Mouse (Mus musculus): ENCODE data around the gene Ankfn1. TPM values are rescaled to one million over a fixed set of nuclear protein-coding genes. Genes with fewer than 3 reads are reported as not detected.

Gene Ankfn1
- polyA plus RNA-seq, 1 experiment from 2014 or later, result 0.05 TPM

DNA sequence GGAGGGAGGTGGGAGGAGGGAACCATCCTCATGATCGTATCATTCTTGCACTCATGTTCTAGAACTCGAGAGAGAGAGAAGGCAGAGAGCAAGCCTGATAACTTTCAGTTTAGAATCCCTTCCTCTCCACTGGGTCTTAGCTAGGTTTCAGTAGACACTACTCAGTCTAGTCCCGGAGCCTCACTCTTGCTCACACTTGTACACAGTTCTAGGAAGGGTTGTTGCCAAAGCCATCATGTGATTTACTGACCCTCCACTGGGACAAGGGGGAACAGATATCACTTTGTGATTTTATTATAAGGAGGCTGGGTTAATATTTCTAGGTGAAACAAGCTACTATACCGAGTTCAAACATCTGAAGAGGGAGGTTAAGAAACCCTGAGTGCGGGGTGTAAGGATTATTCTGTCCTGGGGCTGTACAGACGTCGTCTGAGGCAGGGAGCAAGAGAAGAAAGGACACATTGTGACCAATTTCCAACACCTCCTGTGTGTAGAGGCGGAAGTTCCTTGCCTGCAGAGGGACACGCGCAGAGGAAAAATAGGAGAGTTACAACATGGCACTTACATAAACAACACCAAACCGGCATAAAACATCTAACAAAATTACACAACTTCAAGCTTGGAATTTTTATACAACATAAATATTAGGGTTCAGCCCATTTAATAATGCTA lies 356.6 kb downstream of the Ankfn1 start:
- Histone ChIP-seq H3K9ac (ENCODE audit: low read length) (no peak overlapping the region), H3K27ac (replicated peaks; ENCODE audit: low read depth, low read length) (no peak overlapping the region), H3K4me2 (ENCODE audit: low read depth, severe bottlenecking) (no peak overlapping the region), H3K4me1 (ENCODE audit: control insufficient read depth, insufficient read depth, low read length) (0 out of 2 replicates have a peak, but pooled peaks cover 4% of the 10 kb centered on the region), H3K9me3 (ENCODE audit: control insufficient read depth, low read length) (no peaks in the 10 kb centered on the region), H3K27me3 (ENCODE audit: control insufficient read depth, insufficient read depth, low read length) (no peaks in the 10 kb centered on the region), H3K4me3 (ENCODE audit: low read depth, low read length) (no peak overlapping the region), H3K36me3 (ENCODE audit: control insufficient read depth, insufficient read depth, low read length) (no peaks in the 10 kb centered on the region)
- DNase-seq (ENCODE audit: low spot score), result no peak
- WGBS, result 70% methylated on average over 11 of the region's 11 CpGs
- no peak for ATAC-seq (ENCODE audit: insufficient number of reproducible peaks, low FRiP score, low TSS enrichment, low read depth)

- no peak overlapping the region for H3K9ac ChIP-seq (ENCODE audit: low read length)
- no peak overlapping the region for H3K4me2 ChIP-seq (ENCODE audit: low read depth, severe bottlenecking)
- H3K4me1 ChIP-seq (ENCODE audit: control insufficient read depth, insufficient read depth, low read length), result 0 out of 2 replicates have a peak, but pooled peaks cover 4% of the 10 kb centered on the region
- no peak overlapping the region for H3K27ac ChIP-seq (replicated peaks; ENCODE audit: low read depth, low read length)
- no peak overlapping the region for H3K4me3 ChIP-seq (ENCODE audit: low read depth, low read length)
- ATAC-seq (ENCODE audit: insufficient number of reproducible peaks, low FRiP score, low TSS enrichment, low read depth) (no peak), DNase-seq (ENCODE audit: low spot score) (no peak)
- no peaks in the 10 kb centered on the region for H3K36me3 ChIP-seq (ENCODE audit: control insufficient read depth, insufficient read depth, low read length)
- H3K9me3 ChIP-seq (ENCODE audit: control insufficient read depth, low read length), result no peaks in the 10 kb centered on the region
- H3K27me3 ChIP-seq (ENCODE audit: control insufficient read depth, insufficient read depth, low read length), result no peaks in the 10 kb centered on the region
- 89% methylated on average over 2 of the region's 2 CpGs for WGBS
Observed at GRCm38 (mm10) chr11:89419863-89420262, 357.6 kb downstream of the Ankfn1 start.

DNA sequence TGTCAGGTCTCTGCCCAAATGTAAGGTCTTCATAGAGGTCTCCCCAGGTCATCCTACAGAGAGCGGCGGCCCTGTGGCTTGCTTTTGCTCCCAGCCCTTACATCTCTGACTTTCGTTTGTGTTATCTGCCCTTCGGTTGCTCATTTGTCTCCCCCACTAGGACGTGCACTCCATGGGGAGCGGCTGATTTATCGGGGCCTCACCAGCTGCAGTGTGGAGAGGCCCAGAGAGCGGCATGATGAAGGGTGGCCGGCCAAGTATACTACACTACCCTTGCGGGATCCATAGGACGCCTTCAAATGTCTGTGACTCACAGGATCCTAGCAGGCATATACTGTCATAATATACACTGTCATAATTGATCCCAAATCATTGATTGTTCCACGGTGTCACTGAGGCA lies 358.8 kb downstream of the Ankfn1 start:
- WGBS, result 69% methylated on average over 12 of the region's 12 CpGs
- Histone ChIP-seq H3K9me3 (ENCODE audit: control insufficient read depth, low read length) (no peaks in the 10 kb centered on the region), H3K27me3 (ENCODE audit: control insufficient read depth, insufficient read depth, low read length) (no peaks in the 10 kb centered on the region), H3K4me1 (ENCODE audit: control insufficient read depth, insufficient read depth, low read length) (0 out of 2 replicates have a peak, but pooled peaks cover 4% of the 10 kb centered on the region), H3K9ac (ENCODE audit: low read length) (no peak overlapping the region), H3K27ac (replicated peaks; ENCODE audit: low read depth, low read length) (no peak overlapping the region), H3K36me3 (ENCODE audit: control insufficient read depth, insufficient read depth, low read length) (no peaks in the 10 kb centered on the region), H3K4me2 (ENCODE audit: low read depth, severe bottlenecking) (no peak overlapping the region), H3K4me3 (ENCODE audit: low read depth, low read length) (no peak overlapping the region)
- no peak for ATAC-seq (ENCODE audit: insufficient number of reproducible peaks, low FRiP score, low TSS enrichment, low read depth)
- no peak for DNase-seq (ENCODE audit: low spot score)

DNA sequence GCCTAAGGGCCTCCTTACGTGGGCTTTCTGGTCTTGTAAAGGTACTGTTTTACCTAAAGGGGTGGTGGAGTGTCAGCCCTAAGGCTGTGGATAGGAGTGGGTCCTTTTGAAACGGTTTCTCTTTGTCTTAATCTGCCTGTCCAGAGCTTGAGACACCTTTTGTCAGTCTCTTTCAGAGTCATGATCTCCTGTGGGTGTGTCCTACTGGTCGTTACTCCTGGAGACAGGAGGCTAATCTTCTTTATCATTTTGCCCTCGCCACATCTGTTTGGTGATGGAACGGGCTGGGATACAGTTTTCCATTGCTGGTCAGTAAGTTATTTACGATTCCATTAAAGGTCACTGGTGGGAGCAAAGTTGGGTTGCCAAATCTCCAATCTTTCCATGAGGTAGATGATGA lies 360.7 kb downstream of the Ankfn1 start:
- H3K4me3 ChIP-seq (ENCODE audit: low read depth, low read length), result no peak overlapping the region
- H3K27me3 ChIP-seq (ENCODE audit: control insufficient read depth, insufficient read depth, low read length), result no peaks in the 10 kb centered on the region
- 0 out of 2 replicates have a peak, but pooled peaks cover 2% of the 10 kb centered on the region for H3K4me1 ChIP-seq (ENCODE audit: control insufficient read depth, insufficient read depth, low read length)
- WGBS, result 74% methylated on average over 6 of the region's 6 CpGs
- H3K4me2 ChIP-seq (ENCODE audit: low read depth, severe bottlenecking), result no peak overlapping the region
- DNase-seq (ENCODE audit: low spot score) (no peak), ATAC-seq (ENCODE audit: insufficient number of reproducible peaks, low FRiP score, low TSS enrichment, low read depth) (no peak)
- no peaks in the 10 kb centered on the region for H3K9me3 ChIP-seq (ENCODE audit: control insufficient read depth, low read length)
- no peaks in the 10 kb centered on the region for H3K36me3 ChIP-seq (ENCODE audit: control insufficient read depth, insufficient read depth, low read length)
- no peak overlapping the region for H3K9ac ChIP-seq (ENCODE audit: low read length)
- no peak overlapping the region for H3K27ac ChIP-seq (replicated peaks; ENCODE audit: low read depth, low read length)

GRCm38 (mm10) chr11:89408774-89409173 lies 368.7 kb downstream of the Ankfn1 start:
- WGBS, result 62% methylated on average over 6 of the region's 6 CpGs
- peak; percentile 26; the same call in 1 of the 2 replicates for ATAC-seq (ENCODE audit: insufficient number of reproducible peaks, low FRiP score, low TSS enrichment, low read depth)
- H3K9ac ChIP-seq (ENCODE audit: low read length), result no peak overlapping the region

GRCm38 (mm10) chr11:89404489-89404888 lies 373.0 kb downstream of the Ankfn1 start:
- 90% methylated on average over 1 of the region's 1 CpGs for WGBS
- Histone ChIP-seq H3K4me3 (ENCODE audit: low read depth, low read length) (no peak overlapping the region), H3K36me3 (ENCODE audit: control insufficient read depth, insufficient read depth, low read length) (no peaks in the 10 kb centered on the region), H3K27ac (replicated peaks; ENCODE audit: low read depth, low read length) (no peak overlapping the region), H3K27me3 (ENCODE audit: control insufficient read depth, insufficient read depth, low read length) (no peaks in the 10 kb centered on the region), H3K9ac (ENCODE audit: low read length) (no peak overlapping the region), H3K9me3 (ENCODE audit: control insufficient read depth, low read length) (no peaks in the 10 kb centered on the region), H3K4me2 (ENCODE audit: low read depth, severe bottlenecking) (no peak overlapping the region), H3K4me1 (ENCODE audit: control insufficient read depth, insufficient read depth, low read length) (0 out of 2 replicates have a peak, but pooled peaks cover 2% of the 10 kb centered on the region)
- ATAC-seq (ENCODE audit: insufficient number of reproducible peaks, low FRiP score, low TSS enrichment, low read depth), result no peak
- no peak for DNase-seq (ENCODE audit: low spot score)

More at GRCm38 (mm10) chr11:89408774-89409173, 368.7 kb downstream of the Ankfn1 start:
- H3K27ac ChIP-seq (replicated peaks; ENCODE audit: low read depth, low read length), result no peak overlapping the region
- no peaks in the 10 kb centered on the region for H3K36me3 ChIP-seq (ENCODE audit: control insufficient read depth, insufficient read depth, low read length)
- H3K4me3 ChIP-seq (ENCODE audit: low read depth, low read length), result no peak overlapping the region
- H3K27me3 ChIP-seq (ENCODE audit: control insufficient read depth, insufficient read depth, low read length), result no peaks in the 10 kb centered on the region
- H3K9me3 ChIP-seq (ENCODE audit: control insufficient read depth, low read length), result no peaks in the 10 kb centered on the region
- peak; percentile 43 for DNase-seq (ENCODE audit: low spot score)
- H3K4me1 ChIP-seq (ENCODE audit: control insufficient read depth, insufficient read depth, low read length), result 0 out of 2 replicates have a peak, but pooled peaks cover 2% of the 10 kb centered on the region
- H3K4me2 ChIP-seq (ENCODE audit: low read depth, severe bottlenecking), result no peak overlapping the region

- H3K27ac ChIP-seq (replicated peaks; ENCODE audit: low read depth, low read length), result no peak overlapping the region
- no peaks in the 10 kb centered on the region for H3K4me1 ChIP-seq (ENCODE audit: control insufficient read depth, insufficient read depth, low read length)
- H3K27me3 ChIP-seq (ENCODE audit: control insufficient read depth, insufficient read depth, low read length), result no peaks in the 10 kb centered on the region
- no peak overlapping the region for H3K4me2 ChIP-seq (ENCODE audit: low read depth, severe bottlenecking)
- DNase-seq (ENCODE audit: low spot score), result no peak
- no peak overlapping the region for H3K4me3 ChIP-seq (ENCODE audit: low read depth, low read length)
- no peaks in the 10 kb centered on the region for H3K9me3 ChIP-seq (ENCODE audit: control insufficient read depth, low read length)
- no peaks in the 10 kb centered on the region for H3K36me3 ChIP-seq (ENCODE audit: control insufficient read depth, insufficient read depth, low read length)
- no peak overlapping the region for H3K9ac ChIP-seq (ENCODE audit: low read length)
- 95% methylated on average over 14 of the region's 14 CpGs for WGBS
- no peak for ATAC-seq (ENCODE audit: insufficient number of reproducible peaks, low FRiP score, low TSS enrichment, low read depth)
Observed at GRCm38 (mm10) chr11:89403436-89403835, 374.0 kb downstream of the Ankfn1 start.

DNA sequence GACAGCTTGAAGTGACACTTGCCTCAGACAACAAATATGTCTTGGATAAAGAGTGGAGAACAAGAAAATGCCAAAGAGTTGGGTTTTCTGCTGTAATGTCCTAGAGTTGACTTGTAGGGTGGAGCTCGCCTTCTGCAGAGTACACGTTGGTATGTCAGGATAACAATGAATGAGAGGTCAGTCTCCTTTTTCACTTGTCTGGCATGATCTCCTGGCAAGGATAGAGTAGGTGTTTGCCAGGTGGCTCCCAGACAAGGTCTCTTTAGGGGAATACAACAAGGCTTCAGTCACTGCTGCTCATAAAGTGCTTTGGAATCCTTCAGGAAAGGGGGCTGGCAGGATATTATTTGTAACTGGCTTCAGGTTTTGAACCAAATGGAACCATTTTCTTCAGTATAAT lies 388.6 kb downstream of the Ankfn1 start:
- Histone ChIP-seq H3K36me3 (ENCODE audit: control insufficient read depth, insufficient read depth, low read length) (no peaks in the 10 kb centered on the region), H3K4me3 (ENCODE audit: low read depth, low read length) (no peak overlapping the region), H3K4me2 (ENCODE audit: low read depth, severe bottlenecking) (no peak overlapping the region), H3K27ac (replicated peaks; ENCODE audit: low read depth, low read length) (no peak overlapping the region), H3K4me1 (ENCODE audit: control insufficient read depth, insufficient read depth, low read length) (no peaks in the 10 kb centered on the region), H3K9ac (ENCODE audit: low read length) (no peak overlapping the region), H3K9me3 (ENCODE audit: control insufficient read depth, low read length) (no peaks in the 10 kb centered on the region), H3K27me3 (ENCODE audit: control insufficient read depth, insufficient read depth, low read length) (no peaks in the 10 kb centered on the region)
- ATAC-seq (ENCODE audit: insufficient number of reproducible peaks, low FRiP score, low TSS enrichment, low read depth) (no peak), DNase-seq (ENCODE audit: low spot score) (no peak)
- 81% methylated on average over 2 of the region's 2 CpGs for WGBS

All from limb, embryonic 11.5 days (tissue).